Mouse (Mus musculus) midbrain, embryonic 14.5 days (tissue): Measurements from ENCODE around the gene Gm28363. TPM values are rescaled to one million over a fixed set of nuclear protein-coding genes. Genes with fewer than 3 reads are reported as not detected.
"Not testable (repeated sequence)": the region's sequence is repeated elsewhere in the genome, so short reads cannot be mapped to it uniquely, and the experiment has no call there.

Source experiments
- ATAC-seq: fragments of 200-750 bp; cut with Nextera tagmentation; 2 replicates; pipeline ENCODE4 v1.8.0; 2017; ENCODE audit warnings: moderate number of reproducible peaks, moderate library complexity; ENCODE audit not compliant: low FRiP score, low TSS enrichment
- DNase-seq: peaks from one replicate; pipeline ENCODE4 v3.0.0-alpha.2; 2015
- H3K27ac ChIP-seq: fragments of 300-500 bp; sonication (generic); replicated peaks from 2 replicates; pipeline ENCODE4 v1.5.1; 2014; ENCODE audit warnings: mild to moderate bottlenecking, low read depth, low read length, moderate library complexity
- H3K27me3 ChIP-seq: fragments of 300-500 bp; sonication (generic); 2 replicates; pipeline ENCODE4 v1.6.1; 2014; ENCODE audit warnings: low read length, control low read depth, mixed read lengths; ENCODE audit not compliant: control insufficient read depth, insufficient read depth
- H3K36me3 ChIP-seq: fragments of 300-500 bp; sonication (generic); 2 replicates; pipeline ENCODE4 v1.6.1; 2014; ENCODE audit warnings: low read length, control low read depth; ENCODE audit not compliant: control insufficient read depth, insufficient read depth
- H3K4me1 ChIP-seq: fragments of 300-500 bp; sonication (generic); 2 replicates; pipeline ENCODE4 v1.6.1; 2014; ENCODE audit warnings: mild to moderate bottlenecking, antibody characterized with exemption, low read length, control low read depth; ENCODE audit not compliant: control insufficient read depth, insufficient read depth
- H3K4me2 ChIP-seq: fragments of 300-500 bp; sonication (generic); 2 replicates; pipeline ENCODE4 v1.6.1; 2014; ENCODE audit warnings: mild to moderate bottlenecking, low read length, moderate library complexity
- H3K4me3 ChIP-seq: fragments of 300-500 bp; sonication (generic); replicated peaks from 2 replicates; pipeline ENCODE4 v1.5.1; 2014; ENCODE audit warnings: low read depth, low read length
- H3K9ac ChIP-seq: fragments of 300-500 bp; sonication (generic); replicated peaks from 2 replicates; pipeline ENCODE4 v1.6.1; 2014; ENCODE audit warnings: mild to moderate bottlenecking, low read length, moderate library complexity
- H3K9me3 ChIP-seq: fragments of 300-500 bp; sonication (generic); 2 replicates; pipeline ENCODE4 v1.6.1; 2016; ENCODE audit warnings: low read length, control low read depth, mixed read lengths; ENCODE audit not compliant: control insufficient read depth
- WGBS: fragments of 180-500 bp; shearing (Covaris S2); extraction: QIAGEN DNeasy Blood & Tissue Kit; methylation state at CpG from one replicate; pipeline ENCODE4 v1.1.7; 2014; 5-methylcytosine and 5-hydroxymethylcytosine counted together
- polyA plus RNA-seq: library from polyadenylated mRNA; unstranded; fragments of >200 nt; fragmentation: Nextera tagmentation; extraction: Ambion mirVana; gene quantifications from 2 replicates; pipeline ENCODE4 v1.2.1, GENCODE M21; 2014

The Gm28363 gene
- not detected in 2 replicates for polyA plus RNA-seq

DNA sequence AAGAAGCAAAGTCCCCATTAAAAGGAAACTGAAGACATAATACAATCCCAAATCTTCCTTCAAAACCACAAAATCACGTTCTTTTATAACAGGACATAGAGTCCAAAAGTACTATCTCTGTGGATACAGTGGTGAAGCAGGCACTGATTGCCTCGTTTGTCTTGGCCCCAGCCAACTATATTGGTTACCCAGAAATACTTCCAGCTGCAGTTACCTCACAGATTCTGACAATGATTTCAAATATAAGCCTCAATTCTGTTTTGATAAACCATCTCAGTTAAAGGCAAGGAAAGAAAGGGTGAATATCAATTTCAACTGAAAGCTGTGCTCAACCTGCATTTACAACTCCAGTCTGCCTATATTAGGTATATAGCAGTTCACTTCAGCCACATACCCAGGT is at the start of gene Gm28363:
TSS of gene Gm28363 (plus strand) at position 301 of the 400 bp plus-strand sequence.
- not testable (repeated sequence) for H3K4me2 ChIP-seq, H3K36me3 ChIP-seq, H3K9ac ChIP-seq, H3K27ac ChIP-seq, ATAC-seq, DNase-seq, H3K4me3 ChIP-seq, H3K27me3 ChIP-seq, H3K9me3 ChIP-seq, H3K4me1 ChIP-seq
- 67% methylated on average over 2 of the region's 2 CpGs for WGBS

- not testable (repeated sequence) for DNase-seq, H3K36me3 ChIP-seq, H3K4me1 ChIP-seq, H3K9ac ChIP-seq, H3K9me3 ChIP-seq, H3K27me3 ChIP-seq, H3K27ac ChIP-seq, H3K4me2 ChIP-seq, ATAC-seq, H3K4me3 ChIP-seq
- 83% methylated on average over 1 of the region's 1 CpGs for WGBS
Measured at GRCm38 (mm10) chr1:117650236-117650635, 46.7 kb upstream of the Gm28363 start.

Other genes with a start within 250 kb of the Gm28363 start
- gene B020011L13Rik, start 84.0 kb downstream of the Gm28363 start, polyA plus RNA-seq = not detected in 2 replicates
- not detected in 2 replicates for gene Gm28360, start 132.9 kb downstream of the Gm28363 start, polyA plus RNA-seq
- not detected in 2 replicates for gene Gm28168, start 230.9 kb downstream of the Gm28363 start, polyA plus RNA-seq